Mouse (Mus musculus) 416B (cell line): ENCODE results near the gene Prl2b1.

Experiments used
- DNase-seq: peaks from one replicate; pipeline ENCODE4 v3.0.0; 2011; ENCODE audit warnings: low read depth

The Prl2b1 gene

DNA sequence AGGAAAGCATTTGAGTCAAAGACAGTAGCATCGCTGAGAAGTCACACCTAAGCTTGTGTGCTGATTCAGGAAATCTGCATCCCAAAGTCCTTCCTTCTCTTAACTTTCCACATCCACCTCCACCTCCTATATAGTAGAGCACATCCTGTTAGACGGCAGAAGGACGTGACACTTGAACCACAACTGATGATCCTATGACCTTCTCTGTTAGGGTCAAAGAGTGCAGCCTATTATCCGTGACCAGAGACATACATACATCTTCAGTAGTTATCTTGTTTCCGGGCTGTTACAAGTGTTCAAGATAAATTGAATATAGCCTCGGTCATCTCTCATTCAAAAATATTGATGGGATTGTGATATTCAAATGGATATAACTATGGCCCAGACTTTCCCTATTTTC lies at the start of gene Prl2b1:
TSS of gene Prl2b1 (minus strand) at position 101 of the 400 bp plus-strand sequence.
- no peak for DNase-seq

DNA sequence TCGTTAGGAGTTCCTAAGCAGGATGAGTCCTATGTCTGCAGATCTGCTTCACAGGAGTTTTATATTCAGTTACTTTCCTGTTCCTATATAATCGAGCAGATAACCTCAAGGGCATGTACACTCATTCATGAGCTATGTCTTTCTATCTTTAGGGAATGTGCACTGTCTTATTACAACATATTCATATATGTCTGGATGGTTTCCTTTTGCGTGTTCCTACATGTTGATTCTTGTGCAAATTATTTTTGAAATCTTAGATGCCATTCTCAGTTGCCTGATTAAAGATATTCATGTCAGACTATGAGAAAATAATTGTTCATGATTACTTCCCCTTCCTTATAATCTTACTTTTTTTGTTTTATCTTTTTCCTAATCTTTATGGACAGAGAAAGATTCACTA lies 47.9 kb upstream of the Prl2b1 start, which contains the start of gene Prl8a6:
TSS of gene Prl8a6 (minus strand) at position 101 of the 400 bp plus-strand sequence.
- no peak for DNase-seq

DNA sequence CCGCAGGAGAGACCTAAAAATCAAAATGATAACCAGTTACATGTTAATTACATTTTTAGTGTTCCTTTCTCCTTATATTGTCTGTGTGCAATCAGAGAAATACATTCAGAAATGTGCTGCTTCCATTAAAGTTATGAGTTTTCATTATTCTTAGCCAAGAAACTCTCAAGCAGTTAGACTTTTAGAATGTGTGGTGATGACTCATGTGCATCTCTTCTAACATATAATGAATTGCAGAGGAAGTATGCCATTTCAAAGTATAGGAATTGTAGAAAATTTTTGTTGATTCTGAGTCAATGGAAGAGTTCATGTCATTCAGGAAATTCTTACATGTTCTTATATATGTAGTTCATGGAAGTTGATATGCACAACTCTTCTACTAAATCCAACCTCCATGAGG lies 42.5 kb upstream of the Prl2b1 start:
- no peak for DNase-seq

DNA sequence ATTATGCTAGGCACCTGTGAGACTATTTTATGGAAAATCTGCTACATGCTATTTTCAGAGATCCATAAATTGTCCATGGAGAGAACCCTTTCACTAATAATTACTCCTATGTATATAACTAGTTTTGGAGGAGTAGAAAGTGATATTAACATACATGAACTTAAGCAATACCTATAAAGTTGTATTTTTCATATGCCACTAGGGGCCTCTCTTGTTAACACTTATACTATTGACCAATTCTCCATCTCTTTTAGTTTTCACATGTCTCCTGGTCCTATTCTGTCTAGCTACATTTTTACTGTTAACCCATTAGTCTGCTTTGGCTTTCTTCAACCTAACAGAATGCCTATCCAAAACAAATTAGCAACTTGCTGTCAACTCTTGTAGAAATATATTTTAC lies 23.0 kb upstream of the Prl2b1 start:
- DNase-seq: no peak

DNA sequence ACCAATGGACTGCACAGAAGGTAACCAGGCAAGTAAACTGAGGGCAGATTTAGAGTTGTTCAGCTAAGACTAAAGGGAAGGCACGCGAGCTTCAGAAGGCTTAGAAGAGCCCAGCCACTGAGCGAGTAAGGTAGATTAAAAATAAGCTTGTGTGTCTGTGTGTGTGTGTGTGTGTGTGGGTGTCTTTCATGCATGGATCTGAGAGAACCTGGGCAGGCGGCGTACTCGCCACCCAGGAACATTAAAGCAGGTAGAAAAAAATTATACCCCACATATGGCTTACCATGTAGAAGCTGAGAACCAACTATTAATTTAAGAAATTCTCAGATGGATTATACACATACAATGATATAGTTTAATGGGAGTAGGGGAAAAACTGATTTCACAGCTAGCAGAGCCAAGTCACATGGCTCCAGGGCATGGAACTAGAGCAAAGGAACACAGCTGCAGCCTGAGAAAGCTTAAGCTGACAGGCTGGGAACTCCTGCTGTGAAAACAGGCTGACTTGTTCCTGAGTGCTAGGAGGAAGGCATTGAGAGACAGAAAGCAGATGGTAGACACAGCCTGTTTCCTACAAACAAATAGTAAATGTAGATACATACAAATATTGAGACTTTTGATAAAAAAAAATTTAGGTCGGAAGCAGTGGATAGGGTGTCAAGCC lies 8.5 kb upstream of the Prl2b1 start:
- DNase-seq: no peak

DNA sequence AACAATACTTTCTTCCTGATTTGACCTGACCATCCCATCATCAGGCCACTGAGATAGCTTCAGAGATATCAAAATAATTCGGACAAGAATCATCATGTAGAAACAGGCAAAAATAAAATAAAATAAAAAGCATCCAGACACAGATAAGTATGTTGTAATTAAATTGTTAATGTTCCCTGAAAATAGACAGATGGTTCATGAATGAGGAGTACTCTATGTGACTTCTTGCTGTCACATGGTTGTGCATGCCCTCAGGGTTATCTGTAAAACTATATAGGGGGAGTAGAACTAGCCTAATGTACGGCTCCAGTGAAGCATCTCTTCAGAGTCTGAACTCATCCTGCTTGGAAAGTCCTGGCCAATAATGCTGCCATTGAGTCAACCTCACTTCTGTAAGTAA lies 45.3 kb downstream of the Prl2b1 start, which contains the start of gene Prl8a2:
TSS of gene Prl8a2 (plus strand) at position 301 of the 400 bp plus-strand sequence.
- no peak for DNase-seq

DNA sequence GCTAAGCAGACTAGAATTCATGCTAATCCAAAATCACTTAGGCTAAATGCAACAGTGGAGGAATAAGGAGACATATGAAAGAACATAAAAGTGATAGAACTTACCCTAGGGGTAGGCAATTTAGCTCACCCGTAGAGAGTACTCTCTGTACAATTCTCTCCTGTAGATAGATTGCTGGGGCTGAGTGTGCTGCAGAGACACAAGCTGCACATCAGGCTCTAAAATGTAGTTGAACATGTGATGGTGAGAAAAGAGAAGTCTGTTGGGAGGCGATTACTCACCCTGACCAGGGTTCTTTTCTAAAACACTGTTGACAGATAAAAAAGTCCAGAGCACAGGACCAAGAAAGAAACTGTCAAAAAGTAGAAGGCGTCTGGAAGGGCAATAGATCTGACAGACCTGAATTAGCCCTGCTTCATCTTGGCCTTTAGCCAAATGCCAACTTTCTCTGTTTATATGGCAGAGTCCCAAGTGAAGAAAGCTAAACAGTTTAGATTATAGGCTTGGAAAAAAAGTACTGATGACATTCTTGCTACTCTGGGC lies 47.8 kb downstream of the Prl2b1 start:
- no peak for DNase-seq

DNA sequence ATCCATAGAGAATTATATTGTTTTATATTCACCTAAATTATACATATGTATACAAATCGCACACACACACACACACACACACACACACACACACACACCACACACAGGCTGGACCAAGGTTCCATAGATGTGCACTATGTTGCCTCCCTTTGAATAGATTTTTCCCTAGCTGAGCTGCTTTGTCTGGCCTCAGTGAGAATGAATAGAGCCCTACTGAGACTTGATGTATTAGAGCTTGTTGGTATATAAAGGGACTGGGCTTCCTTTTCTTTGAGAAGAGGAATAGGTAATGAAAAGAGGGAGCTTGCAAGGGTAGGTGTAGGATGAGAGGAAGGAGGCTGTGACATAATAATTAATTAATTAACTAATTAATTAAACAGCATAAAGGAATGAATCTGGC lies 55.7 kb downstream of the Prl2b1 start:
- no peak for DNase-seq
